Mouse (Mus musculus): ENCODE data around the gene Prnp.

Prnp gene

GRCm38 (mm10) chr2:131909683-131910572 lies at the start of gene Prnp, which contains the start of gene Prn:
Prnp (plus strand) TSS chr2:131909928.
Prn (plus strand) TSS chr2:131909957.
- DNase-seq (ENCODE audit: low spot score) = peak; percentile 88

- DNase-seq (ENCODE audit: low spot score) = no peak
These were observed 47.0 kb upstream of the Prnp start for GRCm38 (mm10) chr2:131862617-131863275.

- no peak for DNase-seq (ENCODE audit: low spot score)
These were observed 46.3 kb upstream of the Prnp start for GRCm38 (mm10) chr2:131863472-131863871.

GRCm38 (mm10) chr2:131864262-131864796 lies 45.4 kb upstream of the Prnp start:
- DNase-seq (ENCODE audit: low spot score) = no peak

- no peak for DNase-seq (ENCODE audit: low spot score)
These were observed 43.1 kb upstream of the Prnp start for GRCm38 (mm10) chr2:131866676-131867075.

GRCm38 (mm10) chr2:131868983-131869382 lies 40.7 kb upstream of the Prnp start:
- no peak for DNase-seq (ENCODE audit: low spot score)

GRCm38 (mm10) chr2:131873376-131873775 lies 36.4 kb upstream of the Prnp start:
- no peak for DNase-seq (ENCODE audit: low spot score)

- DNase-seq (ENCODE audit: low spot score) = no peak
These were observed 33.0 kb upstream of the Prnp start for GRCm38 (mm10) chr2:131876551-131877265.

GRCm38 (mm10) chr2:131881766-131882165 lies 28.0 kb upstream of the Prnp start:
- no peak for DNase-seq (ENCODE audit: low spot score)

GRCm38 (mm10) chr2:131883136-131883535 lies 26.6 kb upstream of the Prnp start:
- no peak for DNase-seq (ENCODE audit: low spot score)

- no peak for DNase-seq (ENCODE audit: low spot score)
These were observed 23.1 kb upstream of the Prnp start for GRCm38 (mm10) chr2:131886503-131887160.

GRCm38 (mm10) chr2:131888233-131888632 lies 21.5 kb upstream of the Prnp start:
- peak; percentile 55 for DNase-seq (ENCODE audit: low spot score)

- no peak for DNase-seq (ENCODE audit: low spot score)
These were observed 17.2 kb upstream of the Prnp start for GRCm38 (mm10) chr2:131892534-131892933.

- DNase-seq (ENCODE audit: low spot score) = no peak
These were observed 14.6 kb upstream of the Prnp start for GRCm38 (mm10) chr2:131895106-131895505.

- no peak for DNase-seq (ENCODE audit: low spot score)
These were observed 13.7 kb upstream of the Prnp start for GRCm38 (mm10) chr2:131896011-131896410.

- no peak for DNase-seq (ENCODE audit: low spot score)
These were observed 12.2 kb upstream of the Prnp start for GRCm38 (mm10) chr2:131897336-131898109.

GRCm38 (mm10) chr2:131902423-131902822 lies 7.3 kb upstream of the Prnp start:
- no peak for DNase-seq (ENCODE audit: low spot score)

GRCm38 (mm10) chr2:131902867-131903266 lies 6.9 kb upstream of the Prnp start:
- no peak for DNase-seq (ENCODE audit: low spot score)

- no peak for DNase-seq (ENCODE audit: low spot score)
These were observed 4.7 kb upstream of the Prnp start for GRCm38 (mm10) chr2:131905025-131905424.

GRCm38 (mm10) chr2:131905776-131906175 lies 4.0 kb upstream of the Prnp start:
- no peak for DNase-seq (ENCODE audit: low spot score)

GRCm38 (mm10) chr2:131906266-131906665 lies 3.5 kb upstream of the Prnp start:
- no peak for DNase-seq (ENCODE audit: low spot score)
